Mouse (Mus musculus) heart, embryonic 14.5 days (tissue): ENCODE results near the gene Man1a. TPM values are rescaled to one million over a fixed set of nuclear protein-coding genes. Genes with fewer than 3 reads are reported as not detected.

Experiments
- ATAC-seq: fragments of 200-750 bp; cut with Nextera tagmentation; 2 replicates; pipeline ENCODE4 v1.8.0; 2017; ENCODE audit warnings: low read depth, moderate TSS enrichment; ENCODE audit not compliant: insufficient number of reproducible peaks, insufficient read depth, low FRiP score
- H3K27ac ChIP-seq, 2 experiments: fragments of 200-500 bp in 1 of 2; fragments of 300-500 bp in 1 of 2; sonication (generic) in 1 of 2; replicated peaks in 1 of 2; 2 replicates each; pipeline ENCODE4 v1.5.1; 2012 to 2014; ENCODE audit warnings: low read depth in 2 of 2, low read length in 2 of 2, control low read depth in 1 of 2, mild to moderate bottlenecking in 1 of 2, mixed read lengths in 1 of 2; ENCODE audit not compliant: control insufficient read depth in 1 of 2, insufficient read depth in 1 of 2
- H3K27me3 ChIP-seq: fragments of 300-500 bp; sonication (generic); 2 replicates; pipeline ENCODE4 v1.6.1; 2014; ENCODE audit warnings: mild to moderate bottlenecking, low read length, control low read depth; ENCODE audit not compliant: control insufficient read depth, insufficient read depth
- H3K36me3 ChIP-seq: fragments of 300-500 bp; sonication (generic); 2 replicates; pipeline ENCODE4 v1.6.1; 2014; ENCODE audit warnings: mild to moderate bottlenecking, control low read depth, low read length, mixed read lengths; ENCODE audit not compliant: control insufficient read depth, insufficient read depth
- H3K4me1 ChIP-seq, 2 experiments: fragments of 200-500 bp in 1 of 2; fragments of 300-500 bp in 1 of 2; sonication (generic) in 1 of 2; 2 replicates each; pipeline ENCODE4 v1.6.1; 2012 to 2014; ENCODE audit warnings: low read length in 2 of 2, control low read depth in 1 of 2, mixed read lengths in 1 of 2; ENCODE audit not compliant: control insufficient read depth in 2 of 2, insufficient read depth in 2 of 2
- H3K4me2 ChIP-seq: fragments of 300-500 bp; sonication (generic); 2 replicates; pipeline ENCODE4 v1.6.1; 2014; ENCODE audit warnings: mild to moderate bottlenecking, low read length
- H3K4me3 ChIP-seq, 2 experiments: fragments of 200-500 bp in 1 of 2; fragments of 300-500 bp in 1 of 2; sonication (generic) in 1 of 2; 2 replicates each; pipeline ENCODE4 v1.5.1; 2012 to 2014; ENCODE audit warnings: low read length in 2 of 2, mild to moderate bottlenecking in 2 of 2, control low read depth in 1 of 2, low read depth in 1 of 2, moderate library complexity in 1 of 2; ENCODE audit not compliant: control insufficient read depth in 1 of 2, insufficient read depth in 1 of 2
- H3K9ac ChIP-seq: fragments of 300-500 bp; sonication (generic); 2 replicates; pipeline ENCODE4 v1.6.1; 2014; ENCODE audit warnings: mild to moderate bottlenecking, low read length
- H3K9me3 ChIP-seq: fragments of 300-500 bp; sonication (generic); 2 replicates; pipeline ENCODE4 v1.6.1; 2016; ENCODE audit warnings: low read length, control low read depth; ENCODE audit not compliant: control insufficient read depth
- WGBS: fragments of 180-500 bp; shearing (Covaris S2); extraction: QIAGEN DNeasy Blood & Tissue Kit; methylation state at CpG from one replicate; pipeline ENCODE4 v1.1.7; 2014; 5-methylcytosine and 5-hydroxymethylcytosine counted together
- polyA plus RNA-seq: library from polyadenylated mRNA; unstranded; fragments of >200 nt; fragmentation: Nextera tagmentation; extraction: Ambion mirVana; gene quantifications from 2 replicates; pipeline ENCODE4 v1.2.1, GENCODE M21; 2014

Man1a gene
- polyA plus RNA-seq, 1 experiment from 2014 or later = 8.1 TPM

- Histone ChIP-seq H3K4me2 (no peak overlapping the region), H3K4me3 (no peak overlapping the region), H3K9me3 (no peaks in the 10 kb centered on the region), H3K4me1 (no peaks in the 10 kb centered on the region), H3K9ac (no peak overlapping the region), H3K36me3 (no peaks in the 10 kb centered on the region), H3K27me3 (no peaks in the 10 kb centered on the region), H3K27ac (no peak overlapping the region)
- 70% methylated on average over 3 of the region's 3 CpGs for WGBS
- no peak for ATAC-seq
These were observed 202.2 kb downstream of the Man1a start for GRCm38 (mm10) chr10:53874191-53874590.

- ATAC-seq = no peak
- 39% methylated on average over 7 of the region's 7 CpGs for WGBS
- no peaks in the 10 kb centered on the region for H3K27me3 ChIP-seq
These were observed 212.7 kb downstream of the Man1a start for GRCm38 (mm10) chr10:53863486-53864357.

GRCm38 (mm10) chr10:53859879-53860278 is 216.5 kb downstream of the Man1a start:
- no peaks in the 10 kb centered on the region for H3K36me3 ChIP-seq
- no peaks in the 10 kb centered on the region for H3K4me1 ChIP-seq
- no peaks in the 10 kb centered on the region for H3K9me3 ChIP-seq
- H3K9ac ChIP-seq = no peak overlapping the region
- ATAC-seq = no peak
- no peak overlapping the region for H3K27ac ChIP-seq
- no peak overlapping the region for H3K4me2 ChIP-seq
- 61% methylated on average over 1 of the region's 1 CpGs for WGBS
- no peak overlapping the region for H3K4me3 ChIP-seq
- no peaks in the 10 kb centered on the region for H3K27me3 ChIP-seq

More at GRCm38 (mm10) chr10:53863486-53864357, 212.7 kb downstream of the Man1a start:
- Histone ChIP-seq H3K9ac (no peak overlapping the region), H3K4me2 (no peak overlapping the region), H3K27ac (no peak overlapping the region), H3K9me3 (no peaks in the 10 kb centered on the region), H3K4me1 (no peaks in the 10 kb centered on the region), H3K4me3 (no peak overlapping the region), H3K36me3 (no peaks in the 10 kb centered on the region)

- H3K4me2 ChIP-seq = no peak overlapping the region
- no peaks in the 10 kb centered on the region for H3K36me3 ChIP-seq
- no peaks in the 10 kb centered on the region for H3K4me1 ChIP-seq
- ATAC-seq = no peak
- WGBS = 83% methylated on average over 3 of the region's 3 CpGs
- no peak overlapping the region for H3K4me3 ChIP-seq
- H3K27ac ChIP-seq = no peak overlapping the region
- no peaks in the 10 kb centered on the region for H3K9me3 ChIP-seq
- no peaks in the 10 kb centered on the region for H3K27me3 ChIP-seq
- H3K9ac ChIP-seq = no peak overlapping the region
These were observed 217.2 kb downstream of the Man1a start for GRCm38 (mm10) chr10:53859224-53859623.
